Mouse (Mus musculus) E14TG2a.4 (cell line): ENCODE results near the gene Foxo1.

ENCODE experiments used
- CTCF ChIP-seq: conservative IDR thresholded peaks from 2 replicates; pipeline ENCODE4 v1.5.1; 2014; ENCODE audit warnings: low read length
- NANOG ChIP-seq: IDR thresholded peaks from 2 replicates; pipeline ENCODE4 v1.6.1; 2014; ENCODE audit warnings: borderline replicate concordance, low read length, mixed read lengths

- TF ChIP-seq CTCF = no peak
- no peak for TF ChIP-seq NANOG
These were observed 115.2 kb downstream of the Foxo1 start for GRCm38 (mm10) chr3:52383351-52383750.
